Mouse (Mus musculus) embryonic facial prominence, embryonic 13.5 days (tissue): ENCODE measurements at regions not wholly inside any gene's neighbourhood (a gene's known extent, or its start where the extent isn't known, plus 50 kb on each side); places are given as distances from the start of the nearest gene placed in this dataset.
A peak's percentile ranks its signal among the peaks of the same experiment; 100 is the strongest.

ENCODE experiments used
- ATAC-seq: fragments of 200-750 bp; cut with Nextera tagmentation; 2 replicates; pipeline ENCODE4 v1.8.0; 2017; ENCODE audit warnings: low read depth; ENCODE audit not compliant: insufficient number of reproducible peaks, insufficient read depth, low FRiP score, low TSS enrichment
- H3K27ac ChIP-seq: fragments of 300-500 bp; sonication (generic); 2 replicates; pipeline ENCODE4 v1.5.1; 2015; ENCODE audit warnings: moderate library complexity, mild to moderate bottlenecking, inconsistent platforms
- H3K27me3 ChIP-seq: fragments of 300-500 bp; sonication (generic); 2 replicates; pipeline ENCODE4 v1.6.1; 2015; ENCODE audit warnings: mild to moderate bottlenecking, inconsistent platforms
- H3K36me3 ChIP-seq: fragments of 300-500 bp; sonication (generic); 2 replicates; pipeline ENCODE4 v1.6.1; 2015; ENCODE audit warnings: mild to moderate bottlenecking, inconsistent platforms
- H3K4me1 ChIP-seq: fragments of 300-500 bp; sonication (generic); 2 replicates; pipeline ENCODE4 v1.6.1; 2015; ENCODE audit warnings: inconsistent platforms
- H3K4me2 ChIP-seq: fragments of 300-500 bp; sonication (generic); 2 replicates; pipeline ENCODE4 v1.6.1; 2015; ENCODE audit warnings: moderate library complexity, mild to moderate bottlenecking, inconsistent platforms
- H3K4me3 ChIP-seq: fragments of 300-500 bp; sonication (generic); 2 replicates; pipeline ENCODE4 v1.5.1; 2015; ENCODE audit warnings: mild to moderate bottlenecking, inconsistent platforms
- H3K9ac ChIP-seq: fragments of 300-500 bp; sonication (generic); 2 replicates; pipeline ENCODE4 v1.6.1; 2015; ENCODE audit warnings: mild to moderate bottlenecking, inconsistent platforms
- H3K9me3 ChIP-seq: fragments of 300-500 bp; sonication (generic); 2 replicates; pipeline ENCODE4 v1.6.1; 2016; ENCODE audit warnings: inconsistent platforms
- WGBS: fragments of 180-500 bp; shearing (Covaris S2); methylation state at CpG from one replicate; pipeline ENCODE4 v1.1.7; 2015; ENCODE audit warnings: mixed read lengths; 5-methylcytosine and 5-hydroxymethylcytosine counted together

- Histone ChIP-seq H3K36me3 (no peaks in the 10 kb centered on the region), H3K9ac (no peak overlapping the region), H3K27ac (no peak overlapping the region), H3K4me3 (no peak overlapping the region), H3K4me1 (no peaks in the 10 kb centered on the region), H3K4me2 (no peak overlapping the region), H3K9me3 (no peaks in the 10 kb centered on the region), H3K27me3 (no peaks in the 10 kb centered on the region)
- WGBS: 48% methylated on average over 4 of the region's 4 CpGs
- ATAC-seq: no peak
Measured at GRCm38 (mm10) chr17:4311785-4312379, 615.8 kb upstream of the Nox3 start.

DNA sequence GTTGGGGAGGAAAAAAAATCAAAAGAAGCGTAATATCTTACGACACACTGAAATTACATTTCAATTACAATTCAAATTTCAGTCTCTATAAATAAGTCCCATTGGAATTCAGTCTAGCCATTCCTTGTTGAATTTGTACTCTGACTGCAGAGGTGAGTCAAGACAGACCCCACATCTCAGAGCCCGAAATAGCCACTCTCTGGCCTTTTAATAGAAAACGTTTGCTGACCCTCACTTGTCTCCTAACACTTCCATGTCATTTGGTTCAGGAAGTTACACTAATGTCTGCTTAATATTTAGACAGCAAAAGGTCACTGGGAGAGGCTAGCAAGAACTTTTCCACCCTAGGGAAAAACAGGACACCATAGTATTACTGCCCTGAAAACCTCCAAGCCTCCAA is 623.1 kb upstream of the Nox3 start:
- H3K27ac ChIP-seq: no peak overlapping the region
- H3K9ac ChIP-seq: no peak overlapping the region
- H3K4me3 ChIP-seq: no peak overlapping the region
- ATAC-seq: no peak
- no peaks in the 10 kb centered on the region for H3K9me3 ChIP-seq
- H3K4me1 ChIP-seq: no peaks in the 10 kb centered on the region
- H3K27me3 ChIP-seq: no peaks in the 10 kb centered on the region
- WGBS: 56% methylated on average over 4 of the region's 4 CpGs
- H3K36me3 ChIP-seq: no peaks in the 10 kb centered on the region
- H3K4me2 ChIP-seq: no peak overlapping the region

GRCm38 (mm10) chr17:4328810-4329209 is 632.7 kb upstream of the Nox3 start:
- no peak for ATAC-seq
- Histone ChIP-seq H3K27me3 (no peaks in the 10 kb centered on the region), H3K9me3 (no peaks in the 10 kb centered on the region), H3K9ac (no peak overlapping the region), H3K4me2 (no peak overlapping the region), H3K4me3 (no peak overlapping the region), H3K4me1 (no peaks in the 10 kb centered on the region), H3K27ac (no peak overlapping the region), H3K36me3 (no peaks in the 10 kb centered on the region)
- WGBS: 77% methylated on average over 1 of the region's 1 CpGs

GRCm38 (mm10) chr17:4331650-4332049 is 635.6 kb upstream of the Nox3 start:
- Histone ChIP-seq H3K4me1 (no peaks in the 10 kb centered on the region), H3K9me3 (no peaks in the 10 kb centered on the region), H3K4me2 (no peak overlapping the region), H3K36me3 (no peaks in the 10 kb centered on the region), H3K27me3 (no peaks in the 10 kb centered on the region), H3K27ac (no peak overlapping the region), H3K9ac (no peak overlapping the region), H3K4me3 (no peak overlapping the region)
- peak; percentile 72 for ATAC-seq
- 55% methylated on average over 9 of the region's 9 CpGs for WGBS

GRCm38 (mm10) chr17:4333091-4333490 is 637.0 kb upstream of the Nox3 start:
- Histone ChIP-seq H3K27me3 (no peaks in the 10 kb centered on the region), H3K36me3 (no peaks in the 10 kb centered on the region), H3K4me3 (no peak overlapping the region)

DNA sequence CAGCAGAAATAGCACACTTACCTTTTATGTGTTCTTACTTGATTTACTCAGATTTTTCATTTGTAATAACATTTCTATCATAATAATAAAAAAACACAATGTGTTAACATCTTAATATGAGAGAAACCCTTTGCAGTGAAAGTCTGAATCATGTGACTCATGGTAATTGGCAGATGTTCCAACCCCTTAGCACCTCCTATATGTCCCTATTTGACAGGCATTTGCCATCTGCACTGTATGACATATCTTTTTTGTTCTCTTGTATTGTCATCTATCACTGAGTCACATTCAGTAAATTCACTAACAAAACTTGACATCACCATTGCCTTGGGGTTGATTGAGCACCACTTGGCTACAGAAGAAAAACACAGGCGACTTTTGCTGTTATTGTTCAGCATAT is 641.1 kb upstream of the Arid1b start:
- 56% methylated on average over 1 of the region's 1 CpGs for WGBS
- Histone ChIP-seq H3K36me3 (no peaks in the 10 kb centered on the region), H3K9me3 (no peaks in the 10 kb centered on the region), H3K27ac (no peak overlapping the region), H3K4me1 (no peaks in the 10 kb centered on the region), H3K27me3 (no peaks in the 10 kb centered on the region), H3K4me3 (no peak overlapping the region), H3K9ac (no peak overlapping the region), H3K4me2 (no peak overlapping the region)
- no peak for ATAC-seq

More at GRCm38 (mm10) chr17:4333091-4333490, 637.0 kb upstream of the Nox3 start:
- no peak overlapping the region for H3K4me2 ChIP-seq
- ATAC-seq: no peak
- H3K9ac ChIP-seq: no peak overlapping the region
- H3K27ac ChIP-seq: no peak overlapping the region
- H3K4me1 ChIP-seq: no peaks in the 10 kb centered on the region
- WGBS: 94% methylated on average over 4 of the region's 4 CpGs
- H3K9me3 ChIP-seq: no peaks in the 10 kb centered on the region

- WGBS: 83% methylated on average over 5 of the region's 5 CpGs
- Histone ChIP-seq H3K36me3 (no peaks in the 10 kb centered on the region), H3K4me2 (no peak overlapping the region), H3K9ac (no peak overlapping the region), H3K4me1 (no peaks in the 10 kb centered on the region), H3K9me3 (no peaks in the 10 kb centered on the region), H3K27me3 (no peaks in the 10 kb centered on the region), H3K4me3 (no peak overlapping the region), H3K27ac (no peak overlapping the region)
- no peak for ATAC-seq
Measured at GRCm38 (mm10) chr17:4355506-4356218, 638.5 kb upstream of the Arid1b start.

DNA sequence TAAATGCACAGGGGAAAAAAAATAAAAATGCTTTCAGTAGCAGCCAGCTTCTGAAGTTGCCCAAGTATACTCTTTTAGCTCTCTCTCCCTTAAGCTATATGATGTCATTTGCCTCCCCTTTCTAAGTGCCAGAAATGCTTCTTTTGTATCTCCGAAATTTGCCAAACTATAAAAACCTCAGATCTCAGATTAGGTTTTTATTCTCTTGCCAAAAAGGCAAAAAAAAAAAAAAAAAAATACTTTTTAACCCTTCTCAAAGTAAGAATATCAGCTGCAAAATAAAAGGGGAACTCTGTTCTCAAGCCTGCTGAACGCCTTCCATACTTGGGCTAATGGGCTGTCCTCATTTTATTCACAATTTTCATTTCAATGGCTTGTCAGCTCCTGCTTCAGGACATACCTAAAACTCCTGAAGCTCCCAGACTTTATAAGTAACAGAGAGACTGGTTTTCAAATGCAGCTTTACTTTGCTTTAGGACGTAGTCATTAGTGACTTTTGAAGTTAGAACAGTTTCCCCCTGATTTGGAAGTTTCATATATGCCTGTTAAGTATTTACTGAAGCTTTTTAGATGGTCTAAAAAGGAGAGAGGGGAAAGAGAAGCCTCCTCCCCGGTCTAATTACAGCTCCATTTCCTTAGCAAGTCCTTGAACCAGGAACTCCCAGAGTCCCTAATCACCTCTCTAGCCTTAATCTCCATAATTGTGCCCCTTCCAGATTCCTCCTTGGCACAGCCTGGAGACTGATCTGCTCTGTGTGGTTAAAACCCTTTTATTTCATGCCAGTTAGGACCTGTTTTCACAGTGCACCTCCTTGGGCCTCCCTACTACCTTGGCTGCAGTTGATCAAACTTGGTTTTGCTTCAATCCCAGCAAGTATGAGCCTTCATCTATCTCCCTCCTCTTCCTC is 633.5 kb upstream of the Arid1b start:
- WGBS: 30% methylated on average over 4 of the region's 4 CpGs
- Histone ChIP-seq H3K9me3 (no peaks in the 10 kb centered on the region), H3K4me3 (no peak overlapping the region), H3K36me3 (no peaks in the 10 kb centered on the region), H3K4me1 (no peaks in the 10 kb centered on the region; the same call in 1 of the 2 replicates), H3K27me3 (no peaks in the 10 kb centered on the region), H3K27ac (no peak overlapping the region), H3K9ac (no peak overlapping the region), H3K4me2 (no peak overlapping the region)
- ATAC-seq: no peak

GRCm38 (mm10) chr17:4365811-4366210 is 628.3 kb upstream of the Arid1b start:
- H3K27me3 ChIP-seq: no peaks in the 10 kb centered on the region
- no peak for ATAC-seq
- H3K27ac ChIP-seq: no peak overlapping the region

GRCm38 (mm10) chr17:4380449-4380848 is 613.7 kb upstream of the Arid1b start:
- Histone ChIP-seq H3K4me2 (no peak overlapping the region), H3K36me3 (no peaks in the 10 kb centered on the region), H3K4me1 (no peaks in the 10 kb centered on the region), H3K27ac (no peak overlapping the region), H3K9me3 (no peaks in the 10 kb centered on the region), H3K4me3 (no peak overlapping the region), H3K9ac (no peak overlapping the region), H3K27me3 (no peaks in the 10 kb centered on the region)
- WGBS: 86% methylated on average over 1 of the region's 1 CpGs
- ATAC-seq: no peak

More at GRCm38 (mm10) chr17:4365811-4366210, 628.3 kb upstream of the Arid1b start:
- Histone ChIP-seq H3K9me3 (no peaks in the 10 kb centered on the region), H3K4me2 (no peak overlapping the region), H3K4me1 (no peaks in the 10 kb centered on the region; the same call in 1 of the 2 replicates), H3K36me3 (no peaks in the 10 kb centered on the region), H3K9ac (no peak overlapping the region), H3K4me3 (no peak overlapping the region)

- Histone ChIP-seq H3K9ac (no peak overlapping the region), H3K27me3 (no peaks in the 10 kb centered on the region), H3K9me3 (no peaks in the 10 kb centered on the region), H3K27ac (no peak overlapping the region), H3K4me2 (no peak overlapping the region), H3K36me3 (no peaks in the 10 kb centered on the region), H3K4me1 (no peaks in the 10 kb centered on the region), H3K4me3 (no peak overlapping the region)
- ATAC-seq: no peak
Measured at GRCm38 (mm10) chr17:4380873-4381272, 613.3 kb upstream of the Arid1b start.
